Mouse (Mus musculus) cerebellum, adult 11-12 months (tissue): Measurements from ENCODE around the gene Ifna4.

Source experiments
- DNase-seq: peaks from one replicate; pipeline ENCODE4 v3.0.0; 2022

Gene Ifna4

GRCm38 (mm10) chr4:88867366-88867925 lies 25.8 kb downstream of the Ifna4 start:
- peak; percentile 23 for DNase-seq

GRCm38 (mm10) chr4:88867926-88868911 lies 26.6 kb downstream of the Ifna4 start:
- DNase-seq: no peak

DNA sequence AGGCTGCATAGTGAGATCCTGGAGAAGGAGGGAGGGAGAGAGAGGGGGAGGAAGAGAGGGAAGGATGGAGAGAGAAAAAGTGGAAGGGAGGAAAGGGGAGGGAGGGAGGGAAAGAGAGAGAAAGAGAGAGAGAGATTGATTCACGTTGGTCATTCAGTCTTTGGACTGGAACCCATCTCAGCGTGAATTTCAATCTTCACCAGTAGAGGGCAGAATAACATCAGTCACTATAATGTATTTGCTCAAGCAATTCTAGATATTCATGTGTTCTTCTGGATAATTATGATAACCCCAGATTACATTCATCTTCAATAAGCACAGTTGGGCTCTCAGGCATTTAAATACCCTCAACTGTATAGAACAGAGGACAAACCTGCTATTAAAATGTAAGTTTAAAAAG lies 31.0 kb downstream of the Ifna4 start:
- DNase-seq: no peak

DNA sequence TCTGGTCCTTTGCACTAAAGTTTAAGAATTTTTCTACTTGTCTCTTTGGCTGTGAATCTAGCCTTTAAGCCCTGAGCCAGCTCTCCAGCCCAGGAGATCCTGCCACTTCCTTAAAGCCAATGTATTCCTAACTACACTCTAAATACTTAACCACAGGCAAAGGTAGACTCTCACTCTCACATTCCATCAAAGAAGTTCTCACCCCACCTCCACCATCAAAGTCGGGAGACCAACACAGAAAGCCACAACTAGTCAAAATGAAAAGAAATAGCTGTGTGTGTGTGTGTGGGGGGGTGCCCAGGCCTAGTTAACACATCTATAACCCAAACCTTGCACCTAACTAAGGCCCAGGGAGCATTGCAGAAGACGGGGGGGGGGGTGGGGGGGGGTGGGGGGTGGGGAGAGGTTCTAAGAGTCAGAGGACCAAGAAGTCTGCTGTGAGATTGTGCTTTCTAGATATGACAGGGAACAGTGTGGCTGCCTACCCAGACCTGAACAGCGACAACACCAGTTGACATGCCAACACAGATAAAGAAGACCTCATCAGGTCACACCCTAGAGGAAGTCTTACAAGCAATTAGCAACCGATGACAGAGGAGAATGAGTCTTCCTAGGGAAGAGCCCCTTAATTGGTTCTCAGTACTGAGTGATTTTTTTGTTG lies 33.9 kb downstream of the Ifna4 start:
- no peak for DNase-seq

DNA sequence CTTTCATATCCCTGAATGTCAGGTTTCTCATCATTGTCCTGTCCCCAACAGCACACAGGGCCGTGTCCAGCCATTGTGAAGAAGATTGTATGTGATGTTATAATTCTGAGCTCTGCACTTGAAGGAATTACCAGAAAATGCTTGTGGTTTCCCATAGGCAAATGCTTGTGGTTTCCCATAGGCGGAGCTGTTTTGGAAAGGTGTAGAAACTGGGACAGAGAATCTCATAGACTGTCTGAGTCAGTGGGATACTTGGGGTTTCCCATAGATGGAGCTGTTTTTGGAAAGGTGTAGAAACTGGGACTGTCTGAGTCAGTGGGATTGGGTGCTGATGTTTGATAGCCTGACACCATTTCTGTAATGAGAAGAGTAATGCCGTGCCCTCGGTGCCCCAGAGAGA lies 34.9 kb downstream of the Ifna4 start:
- DNase-seq: no peak

DNA sequence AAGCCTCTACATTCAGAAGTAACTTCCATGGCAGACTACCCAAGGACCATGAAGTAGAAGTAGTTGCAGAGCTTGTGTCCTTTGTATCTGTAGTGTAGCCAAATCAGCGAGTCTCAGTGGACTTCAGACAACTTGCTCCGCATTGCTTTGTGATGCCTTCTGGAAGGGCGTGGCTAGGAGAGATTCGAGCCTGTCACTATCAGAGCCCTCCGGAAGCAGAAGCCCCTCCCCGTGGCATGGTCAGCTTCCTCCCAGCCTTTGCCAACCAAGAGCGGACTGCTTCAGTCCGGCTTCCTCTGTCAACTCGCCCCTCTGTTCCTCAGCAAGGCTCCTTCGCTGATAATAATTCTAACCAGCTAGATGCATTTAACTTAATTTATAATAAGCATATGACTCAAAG lies 36.6 kb downstream of the Ifna4 start:
- no peak for DNase-seq

- no peak for DNase-seq
Observed at GRCm38 (mm10) chr4:88878772-88879171, 37.1 kb downstream of the Ifna4 start.

GRCm38 (mm10) chr4:88880101-88880500 lies 38.4 kb downstream of the Ifna4 start, which contains the start of gene Ifne:
Ifne (minus strand) TSS chr4:88880201.
- DNase-seq: no peak

DNA sequence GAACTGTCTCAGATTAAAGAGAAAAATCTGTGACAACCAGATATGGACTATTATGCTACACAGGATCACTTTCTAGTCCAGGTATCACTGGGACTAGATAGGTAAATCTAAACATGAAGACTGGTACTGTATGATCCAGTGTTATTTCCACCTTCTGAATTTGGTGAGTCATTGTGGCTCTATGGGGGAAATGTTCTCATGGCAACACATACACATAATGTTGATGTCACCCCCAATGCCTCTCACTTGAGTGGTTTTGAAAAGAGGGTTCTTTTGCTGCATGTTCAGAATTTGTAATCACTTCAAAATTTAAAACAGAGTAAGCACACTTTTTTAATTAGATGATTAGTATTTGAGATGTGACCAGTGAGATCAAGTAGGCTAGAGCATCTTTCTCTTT lies 46.6 kb downstream of the Ifna4 start:
- no peak for DNase-seq
